Mouse (Mus musculus): ENCODE measurements around the gene Adam6a. TPM values are rescaled to one million over a fixed set of nuclear protein-coding genes. Genes with fewer than 3 reads are reported as not detected.
"Not testable (repeated sequence)": the region's sequence is repeated elsewhere in the genome, so short reads cannot be mapped to it uniquely, and the experiment has no call there.

Gene Adam6a
- not detected in 2 replicates for polyA plus RNA-seq (2016; fragmentation: Nextera tagmentation; extraction: Ambion mirVana)

- H3K36me3 ChIP-seq; H3K4me3 ChIP-seq (replicated peaks); H3K27ac ChIP-seq; H3K4me1 ChIP-seq (replicated peaks); ATAC-seq (ENCODE audit: insufficient number of reproducible peaks, insufficient read depth, low FRiP score, low TSS enrichment, low read depth); H3K27me3 ChIP-seq; H3K9ac ChIP-seq (replicated peaks); H3K4me2 ChIP-seq; H3K9me3 ChIP-seq: not testable (repeated sequence)
- 91% methylated on average over 1 of the region's 1 CpGs for WGBS
Measured at GRCm38 (mm10) chr12:113543608-113544007, at the start of gene Adam6a. Adam6a (plus strand) TSS chr12:113543908.

DNA sequence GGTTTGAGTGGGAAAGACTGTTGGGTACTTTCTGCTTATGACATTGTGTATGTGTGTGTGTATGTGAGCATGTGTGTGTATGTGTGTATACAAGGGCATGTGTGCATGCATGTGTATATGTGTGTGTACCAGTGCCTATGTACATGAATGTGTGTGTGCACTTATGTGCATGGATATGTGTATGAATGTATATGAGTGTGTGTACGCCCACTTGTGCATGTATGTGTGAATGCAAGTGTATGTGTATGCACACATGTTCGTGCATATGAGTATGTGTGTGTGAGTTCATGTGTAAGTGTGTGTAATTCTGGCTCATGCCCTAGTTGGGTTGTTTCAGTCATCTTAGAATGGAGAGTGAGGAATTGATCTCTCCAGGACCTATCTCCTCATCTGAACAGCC lies 17.8 kb upstream of the Adam6a start:
- Histone ChIP-seq H3K36me3 (no peaks in the 10 kb centered on the region), H3K27me3 (no peaks in the 10 kb centered on the region), H3K4me1 (replicated peaks) (no peaks in the 10 kb centered on the region), H3K27ac (no peak overlapping the region), H3K9me3 (peaks cover 22% of the 10 kb centered on the region; the same call in 1 of the 2 replicates), H3K4me3 (replicated peaks) (no peak overlapping the region), H3K9ac (replicated peaks) (no peak overlapping the region), H3K4me2 (no peak overlapping the region)
- 73% methylated on average over 2 of the region's 2 CpGs for WGBS
- ATAC-seq (ENCODE audit: insufficient number of reproducible peaks, insufficient read depth, low FRiP score, low TSS enrichment, low read depth), result no peak

DNA sequence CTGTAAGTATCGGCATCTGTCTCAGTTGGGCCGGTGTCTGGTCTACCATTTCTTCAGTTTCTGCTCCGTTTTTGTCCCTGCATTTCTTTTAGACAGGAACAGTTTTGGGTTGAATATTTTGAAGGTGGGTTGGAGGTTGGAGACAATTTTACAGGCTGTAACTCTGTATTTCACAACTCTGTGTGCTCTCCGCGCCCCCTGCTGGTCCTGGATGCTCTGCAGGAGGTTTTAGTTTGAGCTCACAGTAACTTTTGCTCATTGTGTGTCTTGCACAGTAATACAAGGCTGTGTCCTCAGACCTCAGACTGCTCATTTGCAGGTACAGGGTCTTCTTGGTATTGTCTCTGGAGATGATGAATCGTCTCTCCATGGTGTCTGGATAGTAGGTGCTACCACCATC lies 34.5 kb downstream of the Adam6a start:
- H3K9me3 ChIP-seq, result peaks cover 20% of the 10 kb centered on the region
- no peak for ATAC-seq (ENCODE audit: insufficient number of reproducible peaks, insufficient read depth, low FRiP score, low TSS enrichment, low read depth)
- H3K27ac ChIP-seq, result no peak overlapping the region
- H3K27me3 ChIP-seq, result no peaks in the 10 kb centered on the region
- H3K4me2 ChIP-seq, result no peak overlapping the region
- H3K4me1 ChIP-seq (replicated peaks), result no peaks in the 10 kb centered on the region
- WGBS, result 55% methylated on average over 6 of the region's 6 CpGs
- no peak overlapping the region for H3K4me3 ChIP-seq (replicated peaks)
- no peaks in the 10 kb centered on the region for H3K36me3 ChIP-seq
- no peak overlapping the region for H3K9ac ChIP-seq (replicated peaks)

- WGBS, result 36% methylated on average over 1 of the region's 1 CpGs
- no peaks in the 10 kb centered on the region for H3K27me3 ChIP-seq
- no peak overlapping the region for H3K4me3 ChIP-seq (replicated peaks)
- H3K9me3 ChIP-seq, result peaks cover 3% of the 10 kb centered on the region; the same call in 1 of the 2 replicates
- ATAC-seq (ENCODE audit: insufficient number of reproducible peaks, insufficient read depth, low FRiP score, low TSS enrichment, low read depth), result no peak
- no peak overlapping the region for H3K27ac ChIP-seq
- H3K4me2 ChIP-seq, result no peak overlapping the region
- H3K9ac ChIP-seq (replicated peaks), result no peak overlapping the region
- no peaks in the 10 kb centered on the region for H3K4me1 ChIP-seq (replicated peaks)
- no peaks in the 10 kb centered on the region for H3K36me3 ChIP-seq
Measured at GRCm38 (mm10) chr12:113588001-113588400, 44.3 kb downstream of the Adam6a start.

Other genes with a start within 250 kb of the Adam6a start
- gene Adam6b, start 54.4 kb upstream of the Adam6a start, polyA plus RNA-seq (2016; fragmentation: Nextera tagmentation; extraction: Ambion mirVana), result not detected in 2 replicates